Mouse (Mus musculus) frontal cortex, postnatal 10 days (tissue): Measurements from ENCODE around the gene Fto.

Source experiments
- DNase-seq, 2 experiments: peaks; one replicate each; pipeline ENCODE4 v3.0.0; 2022; ENCODE audit warnings: low spot score in 2 of 2, mixed read lengths in 1 of 2

The Fto gene

GRCm38 (mm10) chr8:91611723-91612362, 298.5 kb downstream of the Fto start:
- no peak for DNase-seq

DNA sequence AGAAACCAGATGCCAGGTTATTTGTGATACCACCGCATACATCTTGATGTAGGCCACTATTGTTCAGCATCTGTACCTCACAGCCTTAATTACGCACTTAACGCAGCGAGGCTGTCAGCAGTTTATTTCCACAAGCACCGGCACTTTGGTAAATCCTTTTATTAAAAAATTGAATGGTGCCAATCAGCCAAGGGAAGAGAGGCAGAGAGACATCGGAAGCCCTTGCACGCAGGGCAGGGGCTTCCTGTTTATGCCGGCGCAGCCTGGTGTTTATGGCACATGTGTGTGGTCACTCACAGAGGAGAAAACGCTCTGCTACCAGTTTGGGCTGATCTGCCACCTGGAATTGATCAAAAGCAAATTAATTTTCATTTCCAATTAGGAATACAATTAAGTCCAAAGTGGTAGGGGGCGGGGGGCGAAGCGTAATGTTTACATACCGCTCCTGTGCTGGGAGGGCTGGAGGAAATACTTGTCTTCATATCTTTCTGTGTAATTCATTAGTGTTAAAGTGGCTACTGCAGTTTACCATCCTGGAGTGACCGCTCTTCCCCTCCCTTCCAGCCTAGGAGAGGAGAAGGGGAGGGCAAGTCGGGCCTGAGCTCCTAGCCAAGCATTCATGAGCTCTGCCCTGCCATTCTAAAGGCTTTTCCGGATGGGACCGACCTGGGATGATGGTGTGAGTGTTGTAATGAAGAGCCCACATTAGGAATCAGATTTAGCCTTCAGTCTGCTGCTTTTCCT, 299.2 kb downstream of the Fto start:
- DNase-seq = no peak

DNA sequence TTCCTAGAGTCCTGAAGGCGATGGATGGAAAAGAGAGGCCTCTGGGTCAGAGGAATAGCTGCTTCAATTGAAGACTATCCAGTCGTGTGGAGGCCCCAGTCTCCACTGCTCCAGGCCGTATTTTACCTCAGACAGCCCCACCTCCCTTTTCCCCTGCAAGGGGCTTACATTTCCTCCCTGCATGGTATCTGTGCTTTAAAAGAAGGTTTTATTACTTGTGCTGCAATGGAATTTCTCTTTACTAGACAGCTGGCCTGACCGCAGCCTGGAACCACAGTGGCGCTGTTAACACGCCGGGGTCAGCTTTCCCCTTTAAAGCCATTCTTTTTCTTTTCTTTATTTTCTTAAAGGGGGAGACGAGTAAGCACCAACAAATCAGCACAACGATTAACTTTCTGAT, 300.3 kb downstream of the Fto start:
- no peak for DNase-seq

GRCm38 (mm10) chr8:91615196-91615595, 301.9 kb downstream of the Fto start:
- DNase-seq = no peak

DNA sequence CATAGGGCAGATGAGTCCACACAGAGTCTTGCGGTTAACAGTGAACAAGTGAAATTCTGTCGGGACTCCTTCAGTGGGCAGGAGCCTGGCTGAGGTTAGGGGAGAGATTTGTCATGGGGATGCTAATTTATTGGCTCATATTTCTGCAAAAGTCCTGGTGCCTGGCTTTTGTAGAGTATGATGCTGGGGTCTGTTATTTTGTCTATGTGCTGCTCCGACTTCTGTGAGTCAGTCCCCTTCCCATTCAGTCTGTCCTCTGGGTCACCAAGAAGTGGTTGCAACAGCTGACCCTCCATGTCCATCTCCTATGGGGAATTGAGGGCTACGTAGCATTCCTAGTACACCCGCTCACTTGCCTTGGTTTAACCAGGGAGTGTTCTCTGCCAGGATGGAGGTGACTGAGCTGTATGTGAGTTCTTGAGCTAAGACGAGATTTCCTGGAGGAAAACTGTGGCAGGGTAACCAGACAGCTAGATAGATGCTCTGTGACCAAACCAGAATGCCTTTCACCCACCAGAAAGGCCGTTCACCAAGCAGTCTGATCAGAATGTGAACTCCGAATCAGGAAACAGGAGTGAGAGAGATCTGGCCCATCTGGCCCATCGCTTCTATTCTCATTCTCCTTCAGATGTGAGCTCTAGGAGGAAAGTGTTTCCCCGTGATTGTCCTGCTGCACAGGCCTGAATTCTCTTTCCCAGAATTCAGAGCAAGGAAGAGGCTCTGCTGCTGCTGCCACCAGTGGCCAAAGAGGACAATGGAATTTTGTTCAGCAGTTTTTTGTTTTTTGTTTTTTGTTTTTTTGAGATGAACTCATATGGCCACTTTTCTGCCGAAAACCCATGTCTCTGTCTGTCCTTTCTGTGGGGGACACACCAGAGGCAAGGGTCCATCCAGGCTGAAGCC, 302.7 kb downstream of the Fto start:
- no peak for DNase-seq

- no peak for DNase-seq
Observed at GRCm38 (mm10) chr8:91617772-91618171, 304.4 kb downstream of the Fto start.

DNA sequence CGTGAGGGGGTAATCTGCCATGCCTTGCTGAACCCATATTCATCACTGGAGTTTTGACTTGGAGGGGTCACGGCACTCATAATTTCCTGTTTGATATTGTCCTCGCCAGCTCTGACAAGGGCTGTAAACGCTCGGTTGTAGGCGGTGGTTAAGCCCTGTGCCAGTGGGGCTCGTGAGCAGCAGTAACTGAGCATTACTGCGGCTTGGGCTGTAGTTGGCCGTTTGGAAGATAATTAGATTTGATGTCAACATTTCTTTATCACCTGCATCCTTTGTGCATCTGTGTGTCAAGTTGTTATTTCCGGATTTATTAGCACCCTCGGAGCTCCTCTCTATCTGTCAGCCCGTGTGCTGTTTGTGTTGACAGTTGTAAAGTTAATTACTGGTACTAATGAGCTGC, 309.4 kb downstream of the Fto start:
- DNase-seq = no peak

- no peak for DNase-seq
Observed at GRCm38 (mm10) chr8:91625686-91626558, 312.6 kb downstream of the Fto start.

- DNase-seq = no peak
Observed at GRCm38 (mm10) chr8:91629594-91629993, 316.3 kb downstream of the Fto start.

GRCm38 (mm10) chr8:91630320-91631033, 317.2 kb downstream of the Fto start:
- DNase-seq = no peak

GRCm38 (mm10) chr8:91632411-91632810, 319.1 kb downstream of the Fto start:
- no peak for DNase-seq

GRCm38 (mm10) chr8:91635406-91635805, 322.1 kb downstream of the Fto start:
- DNase-seq = no peak

- no peak for DNase-seq
Observed at GRCm38 (mm10) chr8:91636887-91637286, 323.6 kb downstream of the Fto start.

DNA sequence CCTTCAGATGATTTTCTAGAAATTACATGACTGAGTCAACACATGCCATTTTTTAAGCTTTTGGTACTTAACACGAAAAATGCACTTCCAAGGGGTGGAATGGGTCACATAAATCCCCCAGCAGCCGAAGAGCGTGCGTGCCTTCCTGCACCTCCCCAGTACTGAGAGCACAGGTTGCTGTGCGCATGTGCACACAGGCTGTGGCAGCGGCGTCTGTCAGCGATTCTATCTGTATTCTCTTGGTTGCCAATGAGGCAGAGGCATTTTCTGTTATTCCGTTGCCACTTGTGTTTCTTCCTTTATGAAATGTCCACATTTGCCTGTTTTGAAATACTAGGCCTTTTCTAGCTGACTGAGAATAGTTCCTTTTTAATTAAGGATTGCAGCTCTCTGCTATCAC, 324.4 kb downstream of the Fto start:
- DNase-seq = no peak

- DNase-seq = no peak
Observed at GRCm38 (mm10) chr8:91638256-91638655, 324.9 kb downstream of the Fto start.

GRCm38 (mm10) chr8:91640471-91640870, 327.1 kb downstream of the Fto start:
- DNase-seq = no peak

DNA sequence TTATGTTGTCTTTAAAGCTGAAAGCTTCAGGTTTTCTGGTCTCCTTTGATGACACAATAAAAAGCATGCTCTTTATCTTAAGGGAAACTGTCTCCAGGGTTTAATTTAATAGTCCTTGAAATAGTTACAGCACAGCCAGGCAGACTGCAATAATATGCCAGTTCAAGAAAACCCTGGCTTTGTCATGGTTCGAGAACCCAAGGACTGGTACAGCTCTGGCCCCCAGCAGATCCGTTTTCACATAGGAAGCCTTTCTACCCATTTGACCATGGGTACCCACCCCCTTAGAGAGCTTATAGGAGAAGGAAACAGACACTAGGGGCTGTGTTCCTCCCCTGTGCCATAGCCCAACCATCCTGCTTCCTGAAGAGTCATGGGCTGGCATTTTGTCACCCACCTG, 332.2 kb downstream of the Fto start:
- DNase-seq = no peak

GRCm38 (mm10) chr8:91647959-91648358, 334.6 kb downstream of the Fto start:
- DNase-seq = no peak

GRCm38 (mm10) chr8:91648776-91649175, 335.5 kb downstream of the Fto start:
- no peak for DNase-seq

DNA sequence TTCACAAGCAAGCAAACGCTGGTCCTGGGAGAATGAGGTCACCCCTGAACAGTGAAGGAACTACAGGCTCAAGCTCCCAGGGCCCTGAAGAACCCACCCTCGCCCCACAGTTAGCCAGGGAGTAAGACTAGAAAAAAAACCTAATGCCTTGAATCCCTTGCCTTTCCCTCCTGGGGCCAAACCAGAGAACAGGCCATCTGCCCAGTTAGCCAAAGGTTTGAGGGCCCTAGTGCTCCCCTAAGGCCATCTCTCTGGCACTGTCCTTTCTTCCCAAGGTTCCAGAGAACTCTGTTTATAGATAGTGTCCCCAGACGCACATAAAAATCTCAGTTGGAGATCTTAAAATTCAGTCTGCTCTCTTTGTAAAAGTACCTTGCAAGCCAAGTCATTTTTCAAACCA, 340.2 kb downstream of the Fto start:
- no peak for DNase-seq

GRCm38 (mm10) chr8:91657381-91657780, 344.1 kb downstream of the Fto start:
- no peak for DNase-seq
